Comparison of ENCODE assay signal across 16 mouse cellular contexts in the genomic region with DNA sequence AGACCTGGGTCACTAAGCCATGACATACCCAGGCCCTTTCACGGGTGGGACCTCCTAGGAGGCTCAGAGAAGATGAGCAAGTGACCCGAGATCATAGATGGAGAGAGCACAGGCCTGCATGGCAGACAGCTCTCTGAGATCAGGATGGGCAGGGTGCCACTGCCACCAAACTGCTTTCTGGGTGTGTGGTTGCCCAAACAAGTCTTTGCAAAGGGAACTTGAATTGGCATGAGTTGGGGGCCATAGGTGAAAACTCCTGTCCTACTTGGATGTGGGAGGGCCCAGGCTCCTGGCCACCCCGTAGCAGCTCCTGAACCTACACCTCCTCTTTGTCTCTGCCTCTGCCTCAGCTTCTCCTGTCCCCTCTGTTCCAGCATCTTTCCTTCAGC. TPM values are rescaled to one million over a fixed set of nuclear protein-coding genes. Genes with fewer than 3 reads are reported as not detected.
DNase-seq lines count a peak whose midpoint lies in the region; ATAC-seq and TF ChIP-seq lines count a peak whose summit lies in the region.
"Had no signal": no experiment of that assay in that cellular context is flagged by ENCODE, and none has a peak within 500 bp of the region (broad histone marks: within the 10 kb centered on the region; RNA-seq: fewer than 3 reads in every experiment).

No protein-coding gene starts in this region.

- peaks cover 41% of the 10 kb centered on the region for H3K27me3 ChIP-seq in kidney, embryonic 15.5 days
- no peaks in the 10 kb centered on the region for H3K27me3 ChIP-seq in testis, adult 2 months (ENCODE audit: control insufficient read depth, insufficient read depth, low read length)

- no peak for TF ChIP-seq CTCF in testis, adult 2 months (IDR thresholded peaks at IDR 0.05; ENCODE audit: control insufficient read depth, insufficient read depth, insufficient replicate concordance, low read depth, low read length)

- peak overlapping the region; percentile 37; the same call in 1 of the 2 replicates for H3K27ac ChIP-seq in kidney, embryonic 15.5 days
- peak overlapping the region; percentile 34; the same call in 1 of the 2 replicates for H3K27ac ChIP-seq in testis, adult 2 months (ENCODE audit: control insufficient read depth, insufficient read depth, low read depth, low read length)
- H3K27ac ChIP-seq: forebrain, embryonic 12.5 days; heart, embryonic 13.5 days had no signal

- no peaks in the 10 kb centered on the region for H3K9me3 ChIP-seq in kidney, embryonic 15.5 days (replicated peaks)
- H3K9me3 ChIP-seq: forebrain, embryonic 12.5 days; heart, embryonic 13.5 days; megakaryocyte, embryonic 14.5 days had no signal

- ATAC-seq in kidney, embryonic 15.5 days (replicated peaks; ENCODE audit: low FRiP score): peak; percentile 34
- ATAC-seq: CD4-positive, CD25-positive, alpha-beta regulatory T cell, adult 4 months had no signal

- no peak overlapping the region for H3K9ac ChIP-seq in kidney, embryonic 15.5 days
- H3K9ac ChIP-seq: forebrain, embryonic 12.5 days; heart, embryonic 13.5 days had no signal

- no peak for TF ChIP-seq POLR2A in testis, adult 2 months (IDR thresholded peaks at IDR 0.05; ENCODE audit: control insufficient read depth, low read depth, low read length)

- WGBS in kidney, embryonic 15.5 days: 30% methylated on average over 3 of the region's 3 CpGs

- H3K4me2 ChIP-seq in kidney, embryonic 15.5 days: peak overlapping the region; percentile 51

- DNase-seq in adrenal gland, postnatal 14 days: peak; percentile 9
- no peak for DNase-seq in adrenal gland, adult 2 months
- no peak for DNase-seq in kidney, postnatal 25 days
- DNase-seq in testis, postnatal 10 days (ENCODE audit: low spot score): no peak
- peak; percentile 62 to 69 for DNase-seq in urinary bladder, postnatal 36 days (ENCODE audit: low spot score in 2 of 2)
- no peak for DNase-seq in spleen, adult 18-20 months
- DNase-seq: cerebellum, postnatal 10 days; embryo, embryonic 11 days; heart, postnatal 36 days; right cerebral cortex, adult 18-20 months had no signal

- H3K4me1 ChIP-seq in kidney, embryonic 15.5 days: peaks cover 56% of the 10 kb centered on the region
- peaks cover 4% of the 10 kb centered on the region for H3K4me1 ChIP-seq in testis, adult 2 months (ENCODE audit: control insufficient read depth, insufficient read depth, low read length)

- H3K36me3 ChIP-seq in kidney, embryonic 15.5 days: no peaks in the 10 kb centered on the region
- no peaks in the 10 kb centered on the region for H3K36me3 ChIP-seq in testis, adult 2 months (ENCODE audit: control insufficient read depth, insufficient read depth, low read length)
- H3K36me3 ChIP-seq: forebrain, embryonic 12.5 days; heart, embryonic 13.5 days had no signal

- peak overlapping the region; percentile 28; the same call in 1 of the 2 replicates for H3K4me3 ChIP-seq in kidney, embryonic 15.5 days (replicated peaks)
- H3K4me3 ChIP-seq in testis, adult 2 months (ENCODE audit: control insufficient read depth, low read depth, low read length): peak overlapping the region; percentile 58
- H3K4me3 ChIP-seq: forebrain, embryonic 12.5 days; heart, embryonic 13.5 days; megakaryocyte, embryonic 14.5 days had no signal

RNA-seq across cellular contexts. Expression of a gene that starts 4.0 kb away (rescaled TPM):
- total RNA-seq in adrenal gland, postnatal 14 days (2021): 1.6 and 2.4 TPM in 2 replicates
- 1 to 10 TPM; 3.1 to 5.4 TPM for total RNA-seq in adrenal gland, adult 2 months (2021)
- polyA plus RNA-seq in adrenal gland, adult 2 months (2012; rRNA removed): 5.7 and 6.9 TPM in 2 replicates
- polyA plus RNA-seq in kidney, embryonic 15.5 days (2015; fragmentation: Nextera tagmentation; extraction: Ambion mirVana): 13.3 and 16.3 TPM in 2 replicates
- polyA plus RNA-seq in testis, adult 2 months (2012; rRNA removed): 37.6 and 52.4 TPM in 2 replicates

RNA-seq across cellular contexts. Expression of a gene that starts 20.3 kb away (rescaled TPM):
- 8.2 and 8.5 TPM in 2 replicates for total RNA-seq in adrenal gland, postnatal 14 days (2021)
- total RNA-seq in adrenal gland, adult 2 months (2021): 10 to 100 TPM in 1 of 2 experiments, 1 to 10 TPM in 1; 8.5 to 11.3 TPM
- 24.1 and 24.6 TPM in 2 replicates for polyA plus RNA-seq in adrenal gland, adult 2 months (2012; rRNA removed)
- polyA plus RNA-seq in kidney, embryonic 15.5 days (2015; fragmentation: Nextera tagmentation; extraction: Ambion mirVana): 29.1 and 29.2 TPM in 2 replicates
- polyA plus RNA-seq in testis, adult 2 months (2012; rRNA removed): 175 and 190 TPM in 2 replicates

Comparison
In these comparisons a context has a peak if more than half of its experiments do, and no peak if none do; other contexts are left out.
1. DNase-seq: peak in adrenal gland, postnatal 14 days (single experiment) and urinary bladder, postnatal 36 days (2 of 2); none in adrenal gland, adult 2 months (single experiment), kidney, postnatal 25 days (0 of 2), testis, postnatal 10 days (single experiment) and spleen, adult 18-20 months (0 of 2).